Mouse (Mus musculus): ENCODE results near the gene Gstt1. TPM values are rescaled to one million over a fixed set of nuclear protein-coding genes. Genes with fewer than 3 reads are reported as not detected.
A peak's percentile ranks its signal among the peaks of the same experiment; 100 is the strongest.

Gstt1 gene
- polyA plus RNA-seq, 1 experiment from 2014 or later, result 77.5 TPM

GRCm38 (mm10) chr10:75835761-75836531, 37.6 kb upstream of the Gstt1 start:
- peaks cover 54% of the 10 kb centered on the region for H3K4me1 ChIP-seq (ENCODE audit: insufficient read depth)
- 0 out of 2 replicates have a peak overlapping the region, but pooled peaks have one; percentile 28 for H3K9ac ChIP-seq (replicated peaks)

GRCm38 (mm10) chr10:75835307-75835706, 36.9 kb upstream of the Gstt1 start:
- Histone ChIP-seq H3K9ac (replicated peaks) (peak overlapping the region; percentile 74), H3K27me3 (ENCODE audit: insufficient read depth, low read length) (no peaks in the 10 kb centered on the region), H3K9me3 (ENCODE audit: low read length) (no peaks in the 10 kb centered on the region), H3K36me3 (replicated peaks; ENCODE audit: insufficient read depth, low read length) (no peaks in the 10 kb centered on the region), H3K27ac (ENCODE audit: low read depth) (peak overlapping the region; percentile 95), H3K4me3 (ENCODE audit: low read depth, low read length) (peak overlapping the region; percentile 58), H3K4me1 (ENCODE audit: insufficient read depth) (peaks cover 54% of the 10 kb centered on the region), H3K4me2 (ENCODE audit: low read depth, low read length) (peak overlapping the region; percentile 89)
- DNase-seq (peak; percentile 83), ATAC-seq (peak; percentile 71)
- under 1% methylated on average over 10 of the region's 10 CpGs for WGBS (ENCODE audit: insufficient replicate concordance)
- TF ChIP-seq EP300 (IDR thresholded peaks at IDR 0.05; ENCODE audit: low read depth), result no peak
- TF ChIP-seq CTCF (IDR thresholded peaks at IDR 0.05; ENCODE audit: low read depth), result no peak

More at GRCm38 (mm10) chr10:75835761-75836531, 37.6 kb upstream of the Gstt1 start:
- Histone ChIP-seq H3K4me3 (ENCODE audit: low read depth, low read length) (peak overlapping the region; percentile 58), H3K36me3 (replicated peaks; ENCODE audit: insufficient read depth, low read length) (no peaks in the 10 kb centered on the region), H3K9me3 (ENCODE audit: low read length) (no peaks in the 10 kb centered on the region), H3K27me3 (ENCODE audit: insufficient read depth, low read length) (no peaks in the 10 kb centered on the region), H3K4me2 (ENCODE audit: low read depth, low read length) (peak overlapping the region; percentile 89), H3K27ac (ENCODE audit: low read depth) (peak overlapping the region; percentile 95)
- TF ChIP-seq CTCF (IDR thresholded peaks at IDR 0.05; ENCODE audit: low read depth), result peak; percentile 38
- peak; percentile 49 for TF ChIP-seq EP300 (IDR thresholded peaks at IDR 0.05; ENCODE audit: low read depth)
- DNase-seq (peak; percentile 45), ATAC-seq (peak; percentile 26)
- 15% methylated on average over 7 of the region's 10 CpGs for WGBS (ENCODE audit: insufficient replicate concordance)

- Histone ChIP-seq H3K36me3 (replicated peaks; ENCODE audit: insufficient read depth, low read length) (no peaks in the 10 kb centered on the region), H3K4me3 (ENCODE audit: low read depth, low read length) (peak overlapping the region; percentile 58), H3K4me1 (ENCODE audit: insufficient read depth) (peaks cover 49% of the 10 kb centered on the region), H3K9ac (replicated peaks) (peak overlapping the region; percentile 74), H3K27ac (ENCODE audit: low read depth) (peak overlapping the region; percentile 95), H3K9me3 (ENCODE audit: low read length) (no peaks in the 10 kb centered on the region), H3K4me2 (ENCODE audit: low read depth, low read length) (peak overlapping the region; percentile 89), H3K27me3 (ENCODE audit: insufficient read depth, low read length) (no peaks in the 10 kb centered on the region)
- DNase-seq (no peak), ATAC-seq (no peak)
- TF ChIP-seq CTCF (IDR thresholded peaks at IDR 0.05; ENCODE audit: low read depth) (no peak), EP300 (IDR thresholded peaks at IDR 0.05; ENCODE audit: low read depth) (no peak)
- 5% methylated on average over 9 of the region's 9 CpGs for WGBS (ENCODE audit: insufficient replicate concordance)
Measured at GRCm38 (mm10) chr10:75834721-75835120, 36.3 kb upstream of the Gstt1 start.

GRCm38 (mm10) chr10:75834250-75834649, 35.9 kb upstream of the Gstt1 start:
- no peaks in the 10 kb centered on the region for H3K27me3 ChIP-seq (ENCODE audit: insufficient read depth, low read length)
- H3K27ac ChIP-seq (ENCODE audit: low read depth), result peak overlapping the region; percentile 95
- H3K4me3 ChIP-seq (ENCODE audit: low read depth, low read length), result peak overlapping the region; percentile 58
- peak; percentile 6; the same call in 1 of the 2 replicates for ATAC-seq
- TF ChIP-seq CTCF (IDR thresholded peaks at IDR 0.05; ENCODE audit: low read depth) (no peak), EP300 (IDR thresholded peaks at IDR 0.05; ENCODE audit: low read depth) (no peak)
- H3K4me1 ChIP-seq (ENCODE audit: insufficient read depth), result peaks cover 49% of the 10 kb centered on the region
- DNase-seq, result peak; percentile 83
- no peaks in the 10 kb centered on the region for H3K36me3 ChIP-seq (replicated peaks; ENCODE audit: insufficient read depth, low read length)
- peak overlapping the region; percentile 74 for H3K9ac ChIP-seq (replicated peaks)
- peak overlapping the region; percentile 89 for H3K4me2 ChIP-seq (ENCODE audit: low read depth, low read length)
- no peaks in the 10 kb centered on the region for H3K9me3 ChIP-seq (ENCODE audit: low read length)
- WGBS (ENCODE audit: insufficient replicate concordance), result 2% methylated on average over 21 of the region's 21 CpGs

GRCm38 (mm10) chr10:75833456-75834080, 35.2 kb upstream of the Gstt1 start:
- peak; percentile 45 for DNase-seq

GRCm38 (mm10) chr10:75832272-75832895, 34.0 kb upstream of the Gstt1 start:
- ATAC-seq (no peak), DNase-seq (peak; percentile 84)
- 52% methylated on average over 13 of the region's 13 CpGs for WGBS (ENCODE audit: insufficient replicate concordance)
- H3K9me3 ChIP-seq (ENCODE audit: low read length), result no peaks in the 10 kb centered on the region
- H3K4me2 ChIP-seq (ENCODE audit: low read depth, low read length), result peak overlapping the region; percentile 89
- H3K27ac ChIP-seq (ENCODE audit: low read depth), result no peak overlapping the region
- no peak overlapping the region for H3K9ac ChIP-seq (replicated peaks)
- no peaks in the 10 kb centered on the region for H3K36me3 ChIP-seq (replicated peaks; ENCODE audit: insufficient read depth, low read length)
- peaks cover 49% of the 10 kb centered on the region for H3K4me1 ChIP-seq (ENCODE audit: insufficient read depth)
- no peak overlapping the region; the same call in 1 of the 2 replicates for H3K4me3 ChIP-seq (ENCODE audit: low read depth, low read length)
- TF ChIP-seq EP300 (IDR thresholded peaks at IDR 0.05; ENCODE audit: low read depth) (no peak), CTCF (IDR thresholded peaks at IDR 0.05; ENCODE audit: low read depth) (peak; percentile 98)
- H3K27me3 ChIP-seq (ENCODE audit: insufficient read depth, low read length), result no peaks in the 10 kb centered on the region

More at GRCm38 (mm10) chr10:75833456-75834080, 35.2 kb upstream of the Gstt1 start:
- Histone ChIP-seq H3K4me3 (ENCODE audit: low read depth, low read length) (peak overlapping the region; percentile 58), H3K9me3 (ENCODE audit: low read length) (no peaks in the 10 kb centered on the region), H3K4me1 (ENCODE audit: insufficient read depth) (peaks cover 53% of the 10 kb centered on the region), H3K9ac (replicated peaks) (peak overlapping the region; percentile 74), H3K27ac (ENCODE audit: low read depth) (peak overlapping the region; percentile 95), H3K4me2 (ENCODE audit: low read depth, low read length) (peak overlapping the region; percentile 89), H3K27me3 (ENCODE audit: insufficient read depth, low read length) (no peaks in the 10 kb centered on the region), H3K36me3 (replicated peaks; ENCODE audit: insufficient read depth, low read length) (no peaks in the 10 kb centered on the region)
- ATAC-seq, result no peak
- 7% methylated on average over 21 of the region's 21 CpGs for WGBS (ENCODE audit: insufficient replicate concordance)
- TF ChIP-seq EP300 (IDR thresholded peaks at IDR 0.05; ENCODE audit: low read depth) (no peak), CTCF (IDR thresholded peaks at IDR 0.05; ENCODE audit: low read depth) (no peak)

Measured in liver, postnatal 0 days (tissue).